Mouse (Mus musculus) left cerebral cortex, postnatal 10 days (tissue): ENCODE measurements around the gene Farp1. TPM values are rescaled to one million over a fixed set of nuclear protein-coding genes. Genes with fewer than 3 reads are reported as not detected.

ENCODE experiments used
- total RNA-seq, 2 experiments: library from RNA; stranded (reverse); gene quantifications; 2 replicates each; pipeline ENCODE4 v1.2.3; 2021

Gene Farp1
- total RNA-seq, 2 experiments from 2014 or later: 151 to 152 TPM

Other genes with a start within 250 kb of the Farp1 start
- 100 to 1,000 TPM; 131 to 137 TPM for gene Ipo5, start 124.0 kb upstream of the Farp1 start, total RNA-seq